Mouse (Mus musculus): ENCODE data around the gene Slc6a5. TPM values are rescaled to one million over a fixed set of nuclear protein-coding genes. Genes with fewer than 3 reads are reported as not detected.

The Slc6a5 gene
- total and polyA plus RNA-seq, 3 experiments: not detected

DNA sequence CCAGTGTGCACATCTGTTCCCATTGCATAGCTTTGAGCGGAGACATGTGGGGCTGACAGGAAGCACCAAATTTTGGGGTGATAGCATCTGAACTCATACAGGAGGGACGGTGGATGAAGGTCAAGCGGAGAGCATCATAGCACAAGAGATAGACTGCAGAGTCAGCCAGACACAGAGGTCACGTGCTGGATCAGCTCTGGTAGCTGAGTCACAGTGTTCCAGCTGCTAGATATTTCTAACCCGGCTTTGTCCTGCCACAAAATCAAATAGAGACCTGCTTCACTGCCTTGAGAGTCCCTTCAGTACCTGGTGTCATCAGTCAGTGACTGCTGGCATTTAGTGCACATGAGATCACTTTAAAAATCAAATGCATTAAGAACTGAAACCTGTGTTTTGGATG is 40.3 kb upstream of the Slc6a5 start:
- Histone ChIP-seq H3K4me3 (ENCODE audit: control insufficient read depth in 1 of 2, insufficient read depth in 1 of 2, low read depth in 2 of 2, low read length in 2 of 2) (no peak overlapping the region), H3K27me3 (ENCODE audit: control insufficient read depth in 1 of 2, insufficient read depth in 2 of 2, low read length in 2 of 2) (peaks cover 0 to 2% of the 10 kb centered on the region in 2 experiments; a peak in 1 of 4 replicates), H3K4me1 (ENCODE audit: control insufficient read depth in 1 of 2, insufficient read depth in 2 of 2, low read length in 2 of 2) (no peaks in the 10 kb centered on the region; a peak in 1 of 4 replicates), H3K9ac (ENCODE audit: control insufficient read depth, low read depth, low read length, poor library complexity, severe bottlenecking) (no peak overlapping the region), H3K79me2 (ENCODE audit: control insufficient read depth, insufficient read depth, low read length, poor library complexity) (no peaks in the 10 kb centered on the region), H3K36me3 (ENCODE audit: control insufficient read depth in 1 of 2, insufficient read depth in 2 of 2, low read length in 2 of 2) (no peaks in the 10 kb centered on the region), H3K27ac (ENCODE audit: control insufficient read depth, low read depth, low read length) (no peak overlapping the region), H3K9me3 (replicated peaks; ENCODE audit: insufficient read depth, low read length) (no peaks in the 10 kb centered on the region)
- no peak for TF ChIP-seq ZC3H11A (IDR thresholded peaks at IDR 0.05; ENCODE audit: low read depth, low read length)
- no peak for TF ChIP-seq RAD21 (IDR thresholded peaks at IDR 0.05; ENCODE audit: low read depth, low read length)
- no peak for TF ChIP-seq NELFE (IDR thresholded peaks at IDR 0.05; ENCODE audit: low read depth, low read length)
- no peak for TF ChIP-seq MAX (IDR thresholded peaks at IDR 0.05; ENCODE audit: low read length)
- TF ChIP-seq POLR2AphosphoS5 (IDR thresholded peaks at IDR 0.05; ENCODE audit: borderline replicate concordance, low read depth, low read length): no peak
- no peak for TF ChIP-seq POLR2AphosphoS2 (IDR thresholded peaks at IDR 0.05; ENCODE audit: low read length)
- no peak for TF ChIP-seq E2F4 (IDR thresholded peaks at IDR 0.05; ENCODE audit: borderline replicate concordance, low read depth, low read length)
- no peak for TF ChIP-seq MYC (IDR thresholded peaks at IDR 0.05; ENCODE audit: low read depth, low read length)
- TF ChIP-seq SMC3 (IDR thresholded peaks at IDR 0.05; ENCODE audit: low read depth, low read length): no peak
- no peak for TF ChIP-seq TCF12 (IDR thresholded peaks at IDR 0.05; ENCODE audit: low read depth, low read length)
- TF ChIP-seq CHD1 (IDR thresholded peaks at IDR 0.05; ENCODE audit: low read depth, low read length): no peak
- no peak for DNase-seq (ENCODE audit: low read depth, low spot score)

DNA sequence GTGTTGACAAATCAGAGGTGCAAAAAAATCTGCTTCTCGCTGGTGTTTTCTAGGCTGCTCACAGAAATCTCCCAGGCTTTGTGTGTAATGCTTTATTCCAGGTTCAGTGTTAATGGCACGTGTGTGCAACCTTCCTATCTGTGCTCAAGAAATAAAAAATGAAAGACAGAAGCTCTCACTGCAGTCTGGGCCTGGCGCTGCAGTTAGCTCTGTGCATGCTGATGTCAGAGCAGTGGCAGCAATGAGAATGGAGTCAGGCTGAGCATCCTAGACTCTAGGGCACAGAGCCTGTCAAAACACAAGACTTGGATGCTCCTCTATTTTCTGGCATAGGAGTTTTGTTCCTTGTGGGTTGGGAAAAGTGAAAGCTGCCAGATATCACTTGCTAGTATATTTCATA is 39.7 kb upstream of the Slc6a5 start:
- no peak overlapping the region for H3K9ac ChIP-seq (ENCODE audit: control insufficient read depth, low read depth, low read length, poor library complexity, severe bottlenecking)
- no peaks in the 10 kb centered on the region for H3K9me3 ChIP-seq (replicated peaks; ENCODE audit: insufficient read depth, low read length)
- no peaks in the 10 kb centered on the region for H3K79me2 ChIP-seq (ENCODE audit: control insufficient read depth, insufficient read depth, low read length, poor library complexity)
- H3K4me1 ChIP-seq (ENCODE audit: control insufficient read depth in 1 of 2, insufficient read depth in 2 of 2, low read length in 2 of 2): no peaks in the 10 kb centered on the region
- H3K36me3 ChIP-seq (ENCODE audit: control insufficient read depth in 1 of 2, insufficient read depth in 2 of 2, low read length in 2 of 2): no peaks in the 10 kb centered on the region
- no peak for DNase-seq (ENCODE audit: low read depth, low spot score)
- no peak overlapping the region for H3K4me3 ChIP-seq (ENCODE audit: control insufficient read depth in 1 of 2, insufficient read depth in 1 of 2, low read depth in 2 of 2, low read length in 2 of 2)
- no peak overlapping the region for H3K27ac ChIP-seq (ENCODE audit: control insufficient read depth, low read depth, low read length)
- H3K27me3 ChIP-seq (ENCODE audit: control insufficient read depth in 1 of 2, insufficient read depth in 2 of 2, low read length in 2 of 2): peaks cover 0 to 2% of the 10 kb centered on the region in 2 experiments; a peak in 1 of 4 replicates
- TF ChIP-seq ZC3H11A (IDR thresholded peaks at IDR 0.05; ENCODE audit: low read depth, low read length): no peak

DNA sequence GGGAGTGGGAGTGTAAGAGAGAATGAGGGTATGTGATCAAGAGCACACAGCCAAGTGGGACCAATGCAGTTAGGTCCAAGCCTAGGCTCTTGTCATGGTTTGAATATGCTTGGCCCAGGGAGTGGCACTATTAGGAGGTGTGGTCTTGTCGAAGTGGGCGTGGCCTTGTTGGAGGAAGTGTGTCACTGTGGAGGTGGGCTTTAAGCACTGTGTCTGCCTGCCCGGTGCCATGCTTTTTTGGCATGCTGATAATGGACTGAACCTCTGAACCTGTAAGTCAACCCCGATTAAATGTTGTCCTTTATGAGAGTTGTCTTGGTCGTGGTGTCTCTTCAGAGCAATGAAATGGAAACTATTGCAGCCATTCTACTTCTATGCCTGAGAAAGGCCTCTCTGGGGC is 32.6 kb upstream of the Slc6a5 start:
- TF ChIP-seq POLR2AphosphoS2 (IDR thresholded peaks at IDR 0.05; ENCODE audit: low read length) (no peak), ELF1 (IDR thresholded peaks at IDR 0.05; ENCODE audit: low read depth, low read length) (no peak), MAZ (IDR thresholded peaks at IDR 0.05; ENCODE audit: low read depth, low read length) (no peak), SMC3 (IDR thresholded peaks at IDR 0.05; ENCODE audit: low read depth, low read length) (no peak)
- no peak for DNase-seq (ENCODE audit: low read depth, low spot score)
- H3K9me3 ChIP-seq (replicated peaks; ENCODE audit: insufficient read depth, low read length): no peaks in the 10 kb centered on the region
- H3K4me3 ChIP-seq (ENCODE audit: control insufficient read depth in 1 of 2, insufficient read depth in 1 of 2, low read depth in 2 of 2, low read length in 2 of 2): no peak overlapping the region
- H3K9ac ChIP-seq (ENCODE audit: control insufficient read depth, low read depth, low read length, poor library complexity, severe bottlenecking): no peak overlapping the region
- no peaks in the 10 kb centered on the region for H3K4me1 ChIP-seq (ENCODE audit: control insufficient read depth in 1 of 2, insufficient read depth in 2 of 2, low read length in 2 of 2)
- no peaks in the 10 kb centered on the region for H3K27me3 ChIP-seq (ENCODE audit: control insufficient read depth in 1 of 2, insufficient read depth in 2 of 2, low read length in 2 of 2)
- H3K36me3 ChIP-seq (ENCODE audit: control insufficient read depth in 1 of 2, insufficient read depth in 2 of 2, low read length in 2 of 2): no peaks in the 10 kb centered on the region
- H3K27ac ChIP-seq (ENCODE audit: control insufficient read depth, low read depth, low read length): no peak overlapping the region
- H3K79me2 ChIP-seq (ENCODE audit: control insufficient read depth, insufficient read depth, low read length, poor library complexity): no peaks in the 10 kb centered on the region

Measured in MEL (cell line).